Mouse (Mus musculus) forebrain, embryonic 11.5 days (tissue): ENCODE results near the gene Csnk1d. TPM values are rescaled to one million over a fixed set of nuclear protein-coding genes. Genes with fewer than 3 reads are reported as not detected.

Experiments
- ATAC-seq: fragments of 200-750 bp; cut with Nextera tagmentation; replicated peaks from 2 replicates; pipeline ENCODE4 v1.8.0; 2017; ENCODE audit warnings: moderate TSS enrichment; ENCODE audit not compliant: low FRiP score
- DNase-seq: peaks from one replicate; pipeline ENCODE4 v3.0.0-alpha.2; 2017; ENCODE audit warnings: low spot score
- H3K27ac ChIP-seq: fragments of 300-500 bp; sonication (generic); 2 replicates; pipeline ENCODE4 v1.5.1; 2014; ENCODE audit warnings: low read depth, low read length
- H3K27me3 ChIP-seq: fragments of 300-500 bp; sonication (generic); 2 replicates; pipeline ENCODE4 v1.6.1; 2014; ENCODE audit warnings: mild to moderate bottlenecking, low read length, mixed read lengths; ENCODE audit not compliant: control insufficient read depth, insufficient read depth
- H3K36me3 ChIP-seq: fragments of 300-500 bp; sonication (generic); 2 replicates; pipeline ENCODE4 v1.6.1; 2014; ENCODE audit warnings: mild to moderate bottlenecking, low read length, moderate library complexity, mixed read lengths; ENCODE audit not compliant: control insufficient read depth, insufficient read depth
- H3K4me1 ChIP-seq: fragments of 300-500 bp; sonication (generic); replicated peaks from 2 replicates; pipeline ENCODE4 v1.6.1; 2014; ENCODE audit warnings: low read length, mixed read lengths; ENCODE audit not compliant: control insufficient read depth, insufficient read depth
- H3K4me2 ChIP-seq: fragments of 300-500 bp; sonication (generic); 2 replicates; pipeline ENCODE4 v1.6.1; 2014; ENCODE audit warnings: low read depth, mild to moderate bottlenecking, low read length, moderate library complexity, mixed read lengths; ENCODE audit not compliant: severe bottlenecking
- H3K4me3 ChIP-seq: fragments of 300-500 bp; sonication (generic); 2 replicates; pipeline ENCODE4 v1.5.1; 2014; ENCODE audit warnings: low read depth, low read length
- H3K9ac ChIP-seq: fragments of 300-500 bp; sonication (generic); 2 replicates; pipeline ENCODE4 v1.6.1; 2014; ENCODE audit warnings: low read length
- H3K9me3 ChIP-seq: fragments of 300-500 bp; sonication (generic); 2 replicates; pipeline ENCODE4 v1.6.1; 2016; ENCODE audit warnings: low read length, mixed read lengths; ENCODE audit not compliant: control insufficient read depth
- WGBS: fragments of 180-500 bp; shearing (Covaris S2); extraction: QIAGEN DNeasy Blood & Tissue Kit; methylation state at CpG from one replicate; pipeline ENCODE4 v1.1.7; 2014; 5-methylcytosine and 5-hydroxymethylcytosine counted together
- polyA plus RNA-seq: library from polyadenylated mRNA; unstranded; fragments of >200 nt; fragmentation: Nextera tagmentation; extraction: Ambion mirVana; gene quantifications from 2 replicates; pipeline ENCODE4 v1.2.1, GENCODE M21; 2014

Gene Csnk1d
- polyA plus RNA-seq, 1 experiment from 2014 or later = 103 TPM

DNA sequence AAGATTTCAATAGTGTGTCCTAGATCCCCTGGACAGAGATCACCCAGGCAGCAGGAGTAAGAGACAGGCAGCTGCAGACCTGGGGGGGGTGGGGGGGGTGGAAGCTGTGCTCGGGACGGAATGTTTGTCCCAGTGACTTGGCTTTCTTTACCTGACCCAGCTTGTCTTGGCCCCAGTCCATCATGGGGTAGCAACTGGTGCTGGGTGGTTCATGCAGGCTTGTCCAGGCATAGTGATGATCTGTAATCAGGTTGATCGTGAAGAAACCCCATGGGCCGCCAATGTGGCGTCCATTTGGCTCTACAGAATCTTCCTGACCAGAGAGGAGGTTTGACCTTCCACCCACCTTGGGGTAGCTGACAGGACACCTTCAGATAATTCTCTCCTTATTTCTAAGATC lies 45.2 kb downstream of the Csnk1d start:
- no peak overlapping the region for H3K4me3 ChIP-seq
- H3K27ac ChIP-seq = no peak overlapping the region
- H3K9me3 ChIP-seq = no peaks in the 10 kb centered on the region
- no peaks in the 10 kb centered on the region; the same call in 1 of the 2 replicates for H3K27me3 ChIP-seq
- H3K9ac ChIP-seq = no peak overlapping the region
- H3K4me2 ChIP-seq = no peak overlapping the region
- H3K4me1 ChIP-seq = peaks cover 7% of the 10 kb centered on the region; the same call in 1 of the 2 replicates
- WGBS = 90% methylated on average over 5 of the region's 5 CpGs
- DNase-seq = no peak
- H3K36me3 ChIP-seq = no peaks in the 10 kb centered on the region
- ATAC-seq = no peak

DNA sequence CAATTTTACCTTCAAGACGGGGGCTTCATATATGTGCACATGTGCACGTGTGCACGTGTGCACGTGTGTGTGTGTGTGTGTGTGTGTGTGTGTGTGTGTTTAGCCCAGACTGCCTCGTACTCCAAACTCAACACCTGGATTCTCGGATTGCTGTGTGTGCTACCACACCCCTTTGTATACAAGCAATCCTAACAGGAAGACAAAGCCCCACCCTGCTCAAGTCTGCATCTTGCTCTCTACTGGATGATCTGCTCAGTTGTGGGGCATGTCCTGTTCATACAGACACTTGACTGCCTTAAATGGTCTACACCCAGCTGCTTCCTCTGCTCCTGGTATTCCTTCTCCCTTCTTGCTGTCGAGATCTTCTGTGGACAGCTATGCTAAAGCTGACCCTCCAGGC lies 45.9 kb downstream of the Csnk1d start:
- Histone ChIP-seq H3K27me3 (no peaks in the 10 kb centered on the region; the same call in 1 of the 2 replicates), H3K36me3 (no peaks in the 10 kb centered on the region), H3K9me3 (no peaks in the 10 kb centered on the region), H3K4me3 (no peak overlapping the region), H3K9ac (no peak overlapping the region), H3K27ac (no peak overlapping the region), H3K4me1 (peaks cover 4% of the 10 kb centered on the region; the same call in 1 of the 2 replicates), H3K4me2 (no peak overlapping the region)
- ATAC-seq (no peak), DNase-seq (no peak)
- 87% methylated on average over 7 of the region's 7 CpGs for WGBS

DNA sequence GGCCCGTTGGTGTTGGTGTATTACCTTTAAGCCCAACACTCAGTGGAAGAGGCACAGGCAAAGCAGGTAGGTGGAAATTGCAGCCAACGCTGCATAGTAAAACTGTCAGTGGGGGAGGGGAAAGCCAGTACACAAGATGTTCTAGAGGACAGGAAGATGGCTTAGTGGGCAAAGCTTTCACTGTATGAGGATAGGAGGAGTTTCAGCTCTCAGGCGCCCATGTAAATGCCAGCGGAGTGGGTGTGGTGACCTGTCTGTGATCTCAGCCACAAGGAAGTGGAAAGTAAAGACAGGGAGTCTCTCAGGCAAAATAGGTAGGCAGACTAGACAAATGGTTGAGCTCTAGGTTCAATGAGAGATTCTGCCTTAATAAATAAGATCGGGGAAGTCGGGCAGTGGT lies 50.2 kb downstream of the Csnk1d start:
- Histone ChIP-seq H3K9me3 (no peaks in the 10 kb centered on the region), H3K4me1 (no peaks in the 10 kb centered on the region), H3K9ac (no peak overlapping the region), H3K4me3 (no peak overlapping the region), H3K27me3 (no peaks in the 10 kb centered on the region), H3K4me2 (no peak overlapping the region), H3K36me3 (no peaks in the 10 kb centered on the region), H3K27ac (no peak overlapping the region)
- DNase-seq (no peak), ATAC-seq (no peak)
- 90% methylated on average over 6 of the region's 6 CpGs for WGBS

DNA sequence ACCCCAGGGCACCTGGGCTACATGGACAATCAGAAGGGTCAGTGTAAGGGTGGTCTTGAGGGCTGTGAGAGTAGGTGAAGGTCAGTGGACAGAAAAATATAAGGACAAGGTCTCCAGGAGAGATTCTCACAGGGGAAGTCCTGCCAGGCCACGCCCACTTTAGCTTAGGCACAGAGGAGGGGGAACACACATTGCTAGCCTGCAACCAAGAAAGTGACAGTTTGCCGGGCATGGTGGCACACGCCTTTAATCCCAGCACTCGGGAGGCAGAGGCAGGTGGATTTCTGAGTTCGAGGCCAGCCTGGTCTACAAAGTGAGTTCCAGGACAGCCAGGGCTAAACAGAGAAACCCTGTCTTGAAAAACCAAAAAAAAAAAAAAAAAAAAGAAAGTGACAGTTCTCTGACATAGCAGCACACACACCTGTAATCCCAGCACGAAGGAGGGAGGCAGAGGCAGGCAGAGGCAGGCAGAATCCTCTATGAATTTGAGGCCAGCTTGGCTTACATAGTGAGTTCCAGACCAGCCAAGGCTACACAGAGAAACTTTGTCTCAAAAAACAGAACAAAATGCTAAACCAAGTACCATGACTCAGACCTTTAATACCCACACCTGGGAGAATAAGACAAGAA lies 51.3 kb downstream of the Csnk1d start:
- no peaks in the 10 kb centered on the region for H3K27me3 ChIP-seq
- H3K4me3 ChIP-seq = no peak overlapping the region
- no peaks in the 10 kb centered on the region for H3K4me1 ChIP-seq
- H3K9me3 ChIP-seq = no peaks in the 10 kb centered on the region
- 70% methylated on average over 6 of the region's 6 CpGs for WGBS
- no peaks in the 10 kb centered on the region for H3K36me3 ChIP-seq
- ATAC-seq (no peak), DNase-seq (no peak)
- no peak overlapping the region for H3K4me2 ChIP-seq
- H3K27ac ChIP-seq = no peak overlapping the region
- no peak overlapping the region for H3K9ac ChIP-seq

DNA sequence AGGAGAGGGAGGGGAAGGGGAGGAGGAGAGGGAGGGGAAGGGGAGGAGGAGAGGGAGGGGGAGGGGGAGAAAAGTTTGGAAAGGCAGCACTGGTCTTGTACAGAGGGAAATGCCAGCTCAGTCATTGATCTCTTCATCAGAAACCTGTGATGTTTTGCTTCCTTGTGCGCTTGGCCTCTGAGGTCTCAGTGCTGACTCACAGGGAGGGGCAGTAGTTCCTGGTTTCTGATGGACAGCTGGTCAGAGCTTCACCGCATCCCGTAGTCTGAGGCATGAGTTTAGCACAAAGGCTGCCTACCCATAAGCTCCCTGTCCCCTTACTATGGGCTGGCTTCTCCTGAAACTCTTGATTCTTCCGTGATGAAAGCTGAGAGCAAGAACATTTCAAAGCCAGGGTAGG lies 52.3 kb downstream of the Csnk1d start:
- WGBS = 54% methylated on average over 4 of the region's 4 CpGs
- DNase-seq (peak; percentile 42), ATAC-seq (no peak)
- no peak overlapping the region for H3K27ac ChIP-seq
- no peak overlapping the region for H3K4me3 ChIP-seq
- no peak overlapping the region for H3K4me2 ChIP-seq
- H3K9me3 ChIP-seq = no peaks in the 10 kb centered on the region
- no peaks in the 10 kb centered on the region for H3K27me3 ChIP-seq
- H3K36me3 ChIP-seq = no peaks in the 10 kb centered on the region
- H3K4me1 ChIP-seq = no peaks in the 10 kb centered on the region
- no peak overlapping the region for H3K9ac ChIP-seq

DNA sequence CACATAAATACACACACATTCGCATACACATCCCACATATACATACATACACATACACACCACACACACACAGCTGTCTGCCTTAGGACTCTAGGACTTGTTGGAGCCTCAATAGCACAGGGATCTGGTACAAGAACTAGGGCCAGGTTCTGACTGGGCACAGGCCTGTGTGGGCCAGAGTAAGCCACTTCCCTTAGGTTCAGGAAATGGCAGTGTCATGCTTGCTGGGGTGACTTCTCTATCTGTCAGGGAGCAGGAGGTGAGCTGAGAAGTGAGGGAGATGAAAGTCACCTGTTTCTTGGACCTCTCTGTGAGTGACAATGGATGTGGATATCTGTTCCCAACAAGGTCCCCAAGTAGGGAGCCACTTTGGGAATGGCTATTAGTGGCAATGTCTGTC lies 53.2 kb downstream of the Csnk1d start:
- no peak overlapping the region for H3K4me2 ChIP-seq
- no peaks in the 10 kb centered on the region for H3K27me3 ChIP-seq
- H3K4me3 ChIP-seq = no peak overlapping the region
- no peaks in the 10 kb centered on the region for H3K4me1 ChIP-seq
- 84% methylated on average over 1 of the region's 1 CpGs for WGBS
- no peak overlapping the region for H3K9ac ChIP-seq
- H3K9me3 ChIP-seq = no peaks in the 10 kb centered on the region
- H3K36me3 ChIP-seq = no peaks in the 10 kb centered on the region
- no peak for DNase-seq
- no peak for ATAC-seq
- H3K27ac ChIP-seq = no peak overlapping the region

DNA sequence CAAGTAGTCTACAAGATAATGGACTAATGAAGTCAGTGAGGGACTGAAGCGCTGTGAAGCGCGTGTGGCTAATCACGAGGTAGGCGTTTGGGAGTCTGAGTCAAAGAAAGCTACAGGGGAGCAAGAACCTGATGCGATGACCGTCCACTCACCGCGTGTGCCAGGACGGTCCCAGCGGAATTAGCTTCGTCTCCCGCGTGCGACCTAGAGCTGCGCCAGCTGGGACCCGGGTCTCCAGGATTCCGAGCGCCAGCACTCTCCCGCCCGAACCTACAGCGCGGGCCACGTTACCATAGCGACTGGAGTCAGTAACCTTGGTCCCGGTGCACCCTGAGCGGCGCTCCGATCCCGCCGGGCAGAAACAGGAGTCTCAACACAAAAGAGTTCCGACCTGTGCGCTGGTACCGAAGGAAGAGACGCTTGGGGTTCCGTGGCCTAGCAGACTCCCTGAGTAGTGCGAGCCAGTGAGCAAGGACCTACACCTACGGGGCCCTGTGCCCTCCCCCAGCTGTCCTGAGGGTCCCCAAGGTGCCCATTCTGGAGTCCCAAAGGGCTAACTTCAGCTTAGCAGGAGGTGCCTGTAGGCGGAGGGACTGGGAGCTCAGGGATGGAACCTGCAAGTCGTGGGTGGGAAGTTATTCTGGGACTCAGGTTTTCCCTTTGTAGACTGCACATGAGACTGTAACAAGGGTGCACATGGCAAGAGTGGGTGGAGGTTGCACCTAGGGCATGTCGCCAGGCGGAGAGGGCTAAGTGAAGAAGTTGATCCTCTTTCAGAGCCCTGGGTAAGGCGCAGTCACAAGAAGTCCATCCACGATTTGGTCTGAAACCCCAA lies 58.3 kb downstream of the Csnk1d start, which contains the start of gene Ccdc57:
Ccdc57 (minus strand) TSS at position 309 of the 835 bp plus-strand sequence.
- H3K36me3 ChIP-seq = no peaks in the 10 kb centered on the region
- peak; percentile 92 for ATAC-seq

DNA sequence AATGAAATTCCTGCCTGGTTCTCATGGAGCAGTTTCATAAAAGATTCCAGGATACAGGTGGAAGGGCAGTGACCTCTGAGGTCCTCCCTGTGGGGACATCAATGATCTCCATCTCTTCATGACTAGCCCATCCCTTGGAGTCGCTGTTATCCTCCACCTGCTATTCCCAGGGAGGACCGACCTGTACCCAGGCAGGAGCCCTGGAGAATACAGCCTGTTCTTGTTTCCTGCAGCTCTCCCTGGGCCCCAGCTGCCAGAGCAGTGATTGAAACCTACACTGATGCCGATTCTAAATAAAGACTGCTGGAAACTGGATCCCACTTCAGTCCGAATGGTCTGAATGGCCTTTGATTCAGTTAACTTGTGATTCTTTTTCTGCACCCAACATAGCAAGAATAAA lies 59.7 kb downstream of the Csnk1d start:
- Histone ChIP-seq H3K4me2 (no peak overlapping the region), H3K4me1 (no peaks in the 10 kb centered on the region), H3K9me3 (no peaks in the 10 kb centered on the region), H3K27me3 (no peaks in the 10 kb centered on the region), H3K4me3 (no peak overlapping the region), H3K9ac (no peak overlapping the region), H3K27ac (no peak overlapping the region), H3K36me3 (no peaks in the 10 kb centered on the region)
- ATAC-seq = no peak
- 94% methylated on average over 4 of the region's 4 CpGs for WGBS
- no peak for DNase-seq

More for the DNA sequence above, 58.3 kb downstream of the Csnk1d start, which contains the start of gene Ccdc57:
- H3K27ac ChIP-seq = no peak within 1 kb of the TSS
- no peaks in the 10 kb centered on the region for H3K4me1 ChIP-seq
- DNase-seq = peak; percentile 94
- H3K4me3 ChIP-seq = peak within 1 kb of the TSS; percentile 69
- peak within 1 kb of the TSS; percentile 75 for H3K9ac ChIP-seq
- peak within 1 kb of the TSS; percentile 66 for H3K4me2 ChIP-seq
- no peaks in the 10 kb centered on the region for H3K9me3 ChIP-seq
- 9% methylated on average over 44 of the region's 44 CpGs for WGBS
- no peaks in the 10 kb centered on the region for H3K27me3 ChIP-seq
